Mouse (Mus musculus): ENCODE data around the gene Gna12. TPM values are rescaled to one million over a fixed set of nuclear protein-coding genes. Genes with fewer than 3 reads are reported as not detected.
A peak's percentile ranks its signal among the peaks of the same experiment; 100 is the strongest.

Gna12 gene
- total and polyA plus RNA-seq, 3 experiments: 46.0 to 55.2 TPM; not detected in 1

DNA sequence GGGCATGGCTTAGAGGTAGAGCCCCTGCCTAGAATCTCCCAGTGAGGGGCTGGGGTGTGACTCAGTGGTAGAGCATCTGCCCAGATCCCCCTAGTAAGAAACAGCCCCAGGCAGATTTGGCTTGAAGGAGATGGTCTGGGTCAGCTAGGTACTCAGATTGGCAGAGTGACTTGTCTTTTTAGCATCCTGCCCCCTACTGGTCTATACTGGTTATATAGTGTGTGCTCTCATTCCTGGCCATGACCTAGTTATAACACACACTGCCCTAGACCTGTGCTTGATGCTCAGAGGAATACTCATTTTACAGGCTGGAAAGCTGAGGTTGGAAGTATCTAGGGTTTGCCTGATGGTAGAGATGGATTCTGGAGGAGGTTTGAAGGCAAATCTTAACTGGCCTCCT, 88.4 kb downstream of the Gna12 start:
- Histone ChIP-seq H3K9ac (ENCODE audit: control insufficient read depth, low read depth, low read length, poor library complexity, severe bottlenecking) (no peak overlapping the region), H3K9me3 (replicated peaks; ENCODE audit: insufficient read depth, low read length) (no peaks in the 10 kb centered on the region), H3K79me2 (ENCODE audit: control insufficient read depth, insufficient read depth, low read length, poor library complexity) (no peaks in the 10 kb centered on the region), H3K27me3 (ENCODE audit: control insufficient read depth in 1 of 2, insufficient read depth in 2 of 2, low read length in 2 of 2) (no peaks in the 10 kb centered on the region), H3K36me3 (ENCODE audit: control insufficient read depth in 1 of 2, insufficient read depth in 2 of 2, low read length in 2 of 2) (no peaks in the 10 kb centered on the region), H3K4me1 (ENCODE audit: control insufficient read depth in 1 of 2, insufficient read depth in 2 of 2, low read length in 2 of 2) (no peaks in the 10 kb centered on the region), H3K27ac (ENCODE audit: control insufficient read depth, low read depth, low read length) (no peak overlapping the region), H3K4me3 (ENCODE audit: control insufficient read depth in 1 of 2, insufficient read depth in 1 of 2, low read depth in 2 of 2, low read length in 2 of 2) (no peak overlapping the region)
- TF ChIP-seq GABPA (IDR thresholded peaks at IDR 0.05; ENCODE audit: low read depth, low read length) (no peak), ZKSCAN1 (IDR thresholded peaks at IDR 0.05; ENCODE audit: low read depth, low read length) (no peak), MYC (IDR thresholded peaks at IDR 0.05; ENCODE audit: low read depth, low read length) (no peak), RAD21 (IDR thresholded peaks at IDR 0.05; ENCODE audit: low read depth, low read length) (peak; percentile 51), MAX (IDR thresholded peaks at IDR 0.05; ENCODE audit: low read length) (no peak), CHD2 (IDR thresholded peaks at IDR 0.05; ENCODE audit: low read length) (no peak), ZC3H11A (IDR thresholded peaks at IDR 0.05; ENCODE audit: low read depth, low read length) (peak; percentile 19; the same call in 1 of the 2 replicates), JUND (IDR thresholded peaks at IDR 0.05; ENCODE audit: low read depth, low read length) (no peak), CTCF (IDR thresholded peaks at IDR 0.05 in 2 of 3, conservative IDR thresholded peaks at IDR 0.05 in 1 of 3; ENCODE audit: control insufficient read depth in 1 of 3, insufficient read depth in 1 of 3, low read depth in 2 of 3, low read length in 3 of 3, poor library complexity in 1 of 3, severe bottlenecking in 1 of 3) (peak; percentile 20 to 69 (median 65); a peak in 5 of 6 replicates), POLR2AphosphoS2 (IDR thresholded peaks at IDR 0.05; ENCODE audit: low read length) (no peak), KAT2A (conservative IDR thresholded peaks at IDR 0.05; ENCODE audit: low read depth, low read length) (no peak), MAZ (IDR thresholded peaks at IDR 0.05; ENCODE audit: low read depth, low read length) (no peak), ZNF384 (IDR thresholded peaks at IDR 0.05; ENCODE audit: low read depth, low read length) (no peak), HCFC1 (IDR thresholded peaks at IDR 0.05; ENCODE audit: low read depth, low read length) (no peak), UBTF (IDR thresholded peaks at IDR 0.05; ENCODE audit: borderline replicate concordance, insufficient read depth, low read depth, low read length) (no peak), SMC3 (IDR thresholded peaks at IDR 0.05; ENCODE audit: low read depth, low read length) (peak; percentile 62), ZMIZ1 (IDR thresholded peaks at IDR 0.05; ENCODE audit: low read depth, low read length) (no peak), EP300 (IDR thresholded peaks at IDR 0.05; ENCODE audit: low read depth in 1 of 2, low read length in 2 of 2) (no peak)
- peak; percentile 71 for DNase-seq (ENCODE audit: low read depth, low spot score)

DNA sequence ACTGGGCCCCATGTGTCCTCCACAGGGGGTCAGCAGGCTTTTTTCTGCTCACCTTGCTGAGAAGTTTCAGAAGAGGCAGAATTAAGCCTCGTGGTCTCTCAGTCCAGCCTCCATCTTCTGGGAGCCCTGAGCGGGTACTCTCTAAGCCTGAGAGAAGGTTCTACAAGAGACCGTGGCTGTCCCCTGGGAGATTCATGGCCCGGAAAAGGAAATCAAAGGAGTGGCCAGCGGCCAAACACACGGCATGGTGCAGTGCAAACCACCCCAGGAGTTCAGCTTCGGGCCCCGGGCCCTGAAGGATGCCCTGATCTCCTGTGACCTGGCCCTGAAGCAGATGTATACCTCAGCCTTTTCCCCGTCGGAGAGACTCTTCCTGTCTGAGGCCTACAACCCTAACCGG, 89.2 kb downstream of the Gna12 start:
- TF ChIP-seq MAX (IDR thresholded peaks at IDR 0.05; ENCODE audit: low read length) (no peak), POLR2A (IDR thresholded peaks at IDR 0.05; ENCODE audit: control insufficient read depth in 1 of 2, insufficient read depth in 1 of 2, low read depth in 1 of 2, low read length in 2 of 2, poor library complexity in 1 of 2) (no peak), KAT2A (conservative IDR thresholded peaks at IDR 0.05; ENCODE audit: low read depth, low read length) (no peak), TBP (IDR thresholded peaks at IDR 0.05; ENCODE audit: low read depth, low read length) (no peak), UBTF (IDR thresholded peaks at IDR 0.05; ENCODE audit: borderline replicate concordance, insufficient read depth, low read depth, low read length) (no peak), SIN3A (IDR thresholded peaks at IDR 0.05; ENCODE audit: low read length) (no peak), CHD2 (IDR thresholded peaks at IDR 0.05; ENCODE audit: low read length) (no peak), CHD1 (IDR thresholded peaks at IDR 0.05; ENCODE audit: low read depth, low read length) (no peak), ZMIZ1 (IDR thresholded peaks at IDR 0.05; ENCODE audit: low read depth, low read length) (no peak), ZC3H11A (IDR thresholded peaks at IDR 0.05; ENCODE audit: low read depth, low read length) (no peak), NRF1 (IDR thresholded peaks at IDR 0.05; ENCODE audit: insufficient read depth, low read depth, low read length, poor library complexity, severe bottlenecking) (no peak), GATA1 (IDR thresholded peaks at IDR 0.05; ENCODE audit: low read depth, low read length) (no peak), USF1 (IDR thresholded peaks at IDR 0.05; ENCODE audit: low read depth, low read length) (no peak), NELFE (IDR thresholded peaks at IDR 0.05; ENCODE audit: low read depth, low read length) (no peak), MAZ (IDR thresholded peaks at IDR 0.05; ENCODE audit: low read depth, low read length) (no peak), ETS1 (IDR thresholded peaks at IDR 0.05; ENCODE audit: low read depth, low read length) (no peak)
- no peak for DNase-seq (ENCODE audit: low read depth, low spot score)
- no peak overlapping the region for H3K4me3 ChIP-seq (ENCODE audit: control insufficient read depth in 1 of 2, insufficient read depth in 1 of 2, low read depth in 2 of 2, low read length in 2 of 2)

More for the DNA sequence above, 89.2 kb downstream of the Gna12 start:
- Histone ChIP-seq H3K9me3 (replicated peaks; ENCODE audit: insufficient read depth, low read length) (no peaks in the 10 kb centered on the region), H3K27ac (ENCODE audit: control insufficient read depth, low read depth, low read length) (no peak overlapping the region), H3K27me3 (ENCODE audit: control insufficient read depth in 1 of 2, insufficient read depth in 2 of 2, low read length in 2 of 2) (no peaks in the 10 kb centered on the region), H3K79me2 (ENCODE audit: control insufficient read depth, insufficient read depth, low read length, poor library complexity) (no peaks in the 10 kb centered on the region), H3K9ac (ENCODE audit: control insufficient read depth, low read depth, low read length, poor library complexity, severe bottlenecking) (no peak overlapping the region), H3K4me1 (ENCODE audit: control insufficient read depth in 1 of 2, insufficient read depth in 2 of 2, low read length in 2 of 2) (no peaks in the 10 kb centered on the region), H3K36me3 (ENCODE audit: control insufficient read depth in 1 of 2, insufficient read depth in 2 of 2, low read length in 2 of 2) (no peaks in the 10 kb centered on the region)

Measured in MEL (cell line).